Mouse (Mus musculus): Measurements from ENCODE around the gene Dusp11. TPM values are rescaled to one million over a fixed set of nuclear protein-coding genes. Genes with fewer than 3 reads are reported as not detected.
A peak's percentile ranks its signal among the peaks of the same experiment; 100 is the strongest.
"Not testable (repeated sequence)": the region's sequence is repeated elsewhere in the genome, so short reads cannot be mapped to it uniquely, and the experiment has no call there.

The Dusp11 gene
- polyA plus RNA-seq, 1 experiment from 2014 or later: 40.3 TPM

GRCm38 (mm10) chr6:85948549-85948948 is 12.9 kb downstream of the Dusp11 start:
- Histone ChIP-seq H3K4me1 (ENCODE audit: control insufficient read depth, insufficient read depth, low read length) (no peaks in the 10 kb centered on the region), H3K36me3 (ENCODE audit: control insufficient read depth, insufficient read depth, low read length) (peaks cover 39% of the 10 kb centered on the region), H3K4me3 (ENCODE audit: low read depth, low read length) (no peak overlapping the region), H3K9ac (ENCODE audit: low read length) (no peak overlapping the region), H3K27me3 (ENCODE audit: control insufficient read depth, insufficient read depth, low read length) (no peaks in the 10 kb centered on the region), H3K9me3 (ENCODE audit: control insufficient read depth, low read length) (no peaks in the 10 kb centered on the region), H3K27ac (ENCODE audit: low read depth, low read length) (no peak overlapping the region), H3K4me2 (no peak overlapping the region)
- DNase-seq (ENCODE audit: low spot score, missing footprints) (no peak), ATAC-seq (ENCODE audit: low FRiP score) (no peak)
- 81% methylated on average over 6 of the region's 6 CpGs for WGBS

DNA sequence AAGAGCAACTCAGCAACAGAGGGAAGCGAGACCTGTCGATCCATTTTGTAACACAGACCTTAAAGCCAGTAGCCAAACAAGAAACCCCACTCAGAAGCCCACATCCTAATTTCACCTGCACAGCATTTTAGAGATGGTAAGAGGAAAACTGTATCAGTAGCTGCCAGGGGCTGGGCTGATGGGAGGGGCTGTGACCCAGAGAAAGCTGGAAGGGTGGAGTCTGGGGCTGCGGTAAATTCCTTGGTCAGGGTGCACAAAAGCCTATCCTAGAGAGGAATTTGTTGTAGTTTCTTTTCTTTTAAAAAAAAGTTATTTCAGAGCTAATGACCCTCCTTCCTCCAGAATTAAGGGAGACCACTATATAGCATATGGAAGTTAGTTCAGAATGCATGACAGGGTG is 19.0 kb downstream of the Dusp11 start:
- Histone ChIP-seq H3K9me3 (ENCODE audit: control insufficient read depth, low read length) (no peaks in the 10 kb centered on the region), H3K4me2 (no peak overlapping the region)
- 95% methylated on average over 3 of the region's 3 CpGs for WGBS

GRCm38 (mm10) chr6:85938701-85939100 is 22.8 kb downstream of the Dusp11 start:
- 82% methylated on average over 10 of the region's 10 CpGs for WGBS
- H3K4me1 ChIP-seq (ENCODE audit: control insufficient read depth, insufficient read depth, low read length): no peaks in the 10 kb centered on the region
- no peaks in the 10 kb centered on the region for H3K27me3 ChIP-seq (ENCODE audit: control insufficient read depth, insufficient read depth, low read length)
- H3K27ac ChIP-seq (ENCODE audit: low read depth, low read length): no peak overlapping the region
- DNase-seq (ENCODE audit: low spot score, missing footprints) (no peak), ATAC-seq (ENCODE audit: low FRiP score) (no peak)
- no peak overlapping the region for H3K4me2 ChIP-seq
- H3K9ac ChIP-seq (ENCODE audit: low read length): no peak overlapping the region
- no peak overlapping the region for H3K4me3 ChIP-seq (ENCODE audit: low read depth, low read length)
- H3K36me3 ChIP-seq (ENCODE audit: control insufficient read depth, insufficient read depth, low read length): no peaks in the 10 kb centered on the region; the same call in 1 of the 2 replicates
- H3K9me3 ChIP-seq (ENCODE audit: control insufficient read depth, low read length): no peaks in the 10 kb centered on the region

More for the DNA sequence above, 19.0 kb downstream of the Dusp11 start:
- no peak overlapping the region for H3K27ac ChIP-seq (ENCODE audit: low read depth, low read length)
- peaks cover 17% of the 10 kb centered on the region for H3K36me3 ChIP-seq (ENCODE audit: control insufficient read depth, insufficient read depth, low read length)
- no peaks in the 10 kb centered on the region for H3K4me1 ChIP-seq (ENCODE audit: control insufficient read depth, insufficient read depth, low read length)
- no peak for ATAC-seq (ENCODE audit: low FRiP score)
- H3K4me3 ChIP-seq (ENCODE audit: low read depth, low read length): no peak overlapping the region
- no peak overlapping the region for H3K9ac ChIP-seq (ENCODE audit: low read length)
- DNase-seq (ENCODE audit: low spot score, missing footprints): no peak
- no peaks in the 10 kb centered on the region for H3K27me3 ChIP-seq (ENCODE audit: control insufficient read depth, insufficient read depth, low read length)

DNA sequence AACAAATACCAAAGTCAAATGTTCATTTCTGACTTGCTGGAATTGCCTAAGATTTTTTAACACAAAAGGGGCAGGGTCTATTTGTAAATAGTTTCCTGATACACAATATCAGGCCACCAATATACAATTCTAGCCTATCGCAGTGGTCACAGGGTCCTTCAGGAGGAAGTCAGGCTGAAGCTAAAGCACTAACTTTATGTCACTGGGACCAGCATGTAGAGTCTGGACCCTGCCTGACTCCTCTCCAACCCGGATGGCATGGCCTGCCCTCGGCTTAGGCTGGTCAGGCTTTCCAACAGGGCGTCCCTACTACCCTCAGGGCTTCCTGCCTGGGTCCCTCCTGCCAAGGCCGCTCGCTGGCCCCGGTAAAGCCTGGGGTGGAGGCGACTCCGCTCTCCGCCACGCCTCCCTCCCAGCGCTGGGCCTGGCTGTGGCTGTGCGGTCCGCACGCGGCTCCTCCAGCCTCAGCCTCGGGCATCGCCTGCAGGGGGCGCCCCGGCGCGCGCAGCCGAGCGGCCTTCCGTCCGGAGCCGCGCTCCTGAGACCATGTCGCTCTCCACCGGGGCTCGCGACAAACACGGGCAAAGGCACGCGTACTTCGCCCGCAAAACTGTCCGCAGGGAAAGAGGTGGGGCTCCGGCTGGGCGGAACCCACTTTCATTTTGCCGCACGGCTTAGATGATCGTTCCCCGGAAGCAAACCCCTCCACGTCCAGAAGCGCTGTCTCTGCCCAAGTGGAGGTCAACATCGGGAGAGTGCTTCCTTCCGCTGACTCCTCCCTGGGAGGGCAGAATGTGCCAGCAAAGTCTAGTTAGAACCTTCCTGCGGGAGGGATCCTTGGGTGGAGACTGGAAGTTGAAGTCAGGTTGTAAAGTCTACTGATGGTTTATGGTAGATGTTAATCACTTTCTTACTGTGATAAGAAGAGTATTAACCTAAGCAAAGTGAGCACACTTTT is 24.7 kb downstream of the Dusp11 start:
- H3K4me1 ChIP-seq (ENCODE audit: control insufficient read depth, insufficient read depth, low read length); H3K27ac ChIP-seq (ENCODE audit: low read depth, low read length); H3K36me3 ChIP-seq (ENCODE audit: control insufficient read depth, insufficient read depth, low read length); H3K27me3 ChIP-seq (ENCODE audit: control insufficient read depth, insufficient read depth, low read length); H3K9me3 ChIP-seq (ENCODE audit: control insufficient read depth, low read length): not testable (repeated sequence)
- 2% methylated on average over 49 of the region's 50 CpGs for WGBS
- Histone ChIP-seq H3K9ac (ENCODE audit: low read length) (peak overlapping the region; percentile 57; the same call in 1 of the 2 replicates), H3K4me3 (ENCODE audit: low read depth, low read length) (peak overlapping the region; percentile 28), H3K4me2 (peak overlapping the region; percentile 42)
- DNase-seq (ENCODE audit: low spot score, missing footprints): peak; percentile 97
- ATAC-seq (ENCODE audit: low FRiP score): peak; percentile 97

DNA sequence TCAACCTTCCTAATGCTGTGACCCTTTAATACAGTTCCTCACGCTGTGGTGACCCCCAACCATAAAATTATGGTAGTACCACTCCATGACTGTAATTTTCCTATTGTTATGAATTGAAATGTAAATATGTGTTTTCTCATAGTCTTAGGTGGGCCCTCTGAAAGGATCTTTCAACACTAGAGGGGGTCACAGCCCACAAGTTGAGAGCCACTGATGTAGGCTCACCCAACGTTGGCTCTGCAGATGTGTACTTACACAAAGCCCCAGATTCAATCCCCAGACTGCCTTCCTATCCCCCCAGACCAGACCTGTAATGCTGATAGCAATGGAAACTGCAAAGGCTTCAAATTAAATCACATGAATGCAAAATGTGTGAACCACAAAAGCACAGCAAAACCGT is 25.8 kb downstream of the Dusp11 start:
- 62% methylated on average over 3 of the region's 3 CpGs for WGBS
- DNase-seq (ENCODE audit: low spot score, missing footprints): no peak
- H3K27ac ChIP-seq (ENCODE audit: low read depth, low read length): no peak overlapping the region

DNA sequence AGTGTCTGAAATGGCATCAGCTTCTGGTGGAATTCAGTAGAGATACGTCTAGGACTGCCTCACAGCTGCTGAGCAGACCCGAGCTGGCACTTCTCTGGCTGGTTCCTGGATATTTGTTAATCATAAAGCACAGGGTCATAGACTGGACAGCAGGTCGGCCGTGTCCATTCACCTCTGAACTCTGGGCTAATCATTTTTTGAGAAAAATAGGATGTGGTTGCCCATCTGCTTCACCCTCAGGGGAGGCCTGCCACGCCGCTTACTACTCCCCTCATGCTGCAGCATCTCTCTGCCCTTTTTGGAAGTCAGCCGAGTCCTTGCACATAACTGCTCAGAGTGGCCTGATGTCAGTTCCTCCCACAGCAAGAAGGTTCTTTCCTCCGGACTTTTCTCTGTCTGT is 27.4 kb downstream of the Dusp11 start:
- no peak overlapping the region for H3K4me3 ChIP-seq (ENCODE audit: low read depth, low read length)
- 85% methylated on average over 8 of the region's 8 CpGs for WGBS
- H3K9me3 ChIP-seq (ENCODE audit: control insufficient read depth, low read length): no peaks in the 10 kb centered on the region
- no peak overlapping the region for H3K4me2 ChIP-seq
- DNase-seq (ENCODE audit: low spot score, missing footprints) (no peak), ATAC-seq (ENCODE audit: low FRiP score) (no peak)
- H3K27me3 ChIP-seq (ENCODE audit: control insufficient read depth, insufficient read depth, low read length): no peaks in the 10 kb centered on the region
- H3K4me1 ChIP-seq (ENCODE audit: control insufficient read depth, insufficient read depth, low read length): no peaks in the 10 kb centered on the region
- no peak overlapping the region for H3K27ac ChIP-seq (ENCODE audit: low read depth, low read length)
- no peak overlapping the region for H3K9ac ChIP-seq (ENCODE audit: low read length)
- H3K36me3 ChIP-seq (ENCODE audit: control insufficient read depth, insufficient read depth, low read length): no peaks in the 10 kb centered on the region

More for the DNA sequence above, 25.8 kb downstream of the Dusp11 start:
- Histone ChIP-seq H3K9me3 (ENCODE audit: control insufficient read depth, low read length) (no peaks in the 10 kb centered on the region), H3K27me3 (ENCODE audit: control insufficient read depth, insufficient read depth, low read length) (no peaks in the 10 kb centered on the region), H3K36me3 (ENCODE audit: control insufficient read depth, insufficient read depth, low read length) (no peaks in the 10 kb centered on the region), H3K4me2 (no peak overlapping the region), H3K9ac (ENCODE audit: low read length) (no peak overlapping the region), H3K4me1 (ENCODE audit: control insufficient read depth, insufficient read depth, low read length) (no peaks in the 10 kb centered on the region), H3K4me3 (ENCODE audit: low read depth, low read length) (no peak overlapping the region)
- ATAC-seq (ENCODE audit: low FRiP score): no peak

- DNase-seq (ENCODE audit: low spot score, missing footprints) (no peak), ATAC-seq (ENCODE audit: low FRiP score) (no peak)
Observed at GRCm38 (mm10) chr6:85929312-85929711, 32.2 kb downstream of the Dusp11 start.

DNA sequence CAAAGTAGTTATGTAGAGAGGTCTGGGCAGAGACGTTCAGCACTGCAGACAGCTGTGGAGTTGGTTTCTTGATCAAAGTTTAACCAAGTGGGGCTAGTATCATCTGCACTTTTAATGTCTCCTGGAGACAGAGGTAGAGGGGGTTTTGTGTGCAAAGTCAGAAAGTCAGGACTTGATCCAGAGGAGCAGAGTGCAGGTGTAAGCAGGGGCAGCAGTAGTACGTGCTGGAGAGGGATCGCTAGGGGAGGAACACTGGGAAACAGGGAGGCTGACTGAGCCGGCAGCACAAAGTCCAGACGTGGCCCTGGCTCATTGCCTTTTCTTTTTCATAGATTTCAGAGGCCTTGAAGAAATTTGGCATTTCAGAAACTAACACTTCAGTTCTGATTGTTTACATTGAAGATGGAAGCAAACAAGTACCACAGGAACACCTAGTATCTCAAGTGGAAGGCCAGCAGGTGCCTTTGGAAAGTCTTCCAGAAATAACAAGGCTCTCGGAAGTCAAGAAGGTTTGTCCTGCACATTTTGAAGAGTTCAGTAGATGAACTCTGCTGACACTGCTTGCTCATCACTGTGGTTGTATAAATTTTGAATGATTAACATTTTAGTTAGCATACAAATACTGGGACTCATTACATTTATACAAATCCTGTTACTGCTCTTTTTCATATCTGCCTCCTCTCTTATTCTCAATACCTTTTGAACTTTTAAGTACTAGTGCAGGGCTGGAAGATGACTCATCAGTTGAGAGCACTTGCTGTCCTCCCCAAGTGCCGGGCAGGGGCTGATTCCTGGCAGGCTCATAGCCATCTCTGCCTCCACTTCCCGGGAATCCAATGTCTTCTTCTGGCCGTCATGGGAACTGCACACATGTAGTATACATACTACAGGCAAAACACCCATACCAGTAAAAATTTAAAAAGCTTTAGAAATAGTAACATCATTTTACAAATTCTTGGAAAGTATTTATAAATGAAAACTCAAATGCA is 33.7 kb downstream of the Dusp11 start:
- H3K36me3 ChIP-seq (ENCODE audit: control insufficient read depth, insufficient read depth, low read length): 0 out of 2 replicates have a peak, but pooled peaks cover 2% of the 10 kb centered on the region
- DNase-seq (ENCODE audit: low spot score, missing footprints) (peak; percentile 53), ATAC-seq (ENCODE audit: low FRiP score) (no peak)
- H3K4me2 ChIP-seq: no peak overlapping the region
- no peak overlapping the region for H3K9ac ChIP-seq (ENCODE audit: low read length)
- H3K9me3 ChIP-seq (ENCODE audit: control insufficient read depth, low read length): no peaks in the 10 kb centered on the region
- 94% methylated on average over 9 of the region's 9 CpGs for WGBS
- no peaks in the 10 kb centered on the region for H3K4me1 ChIP-seq (ENCODE audit: control insufficient read depth, insufficient read depth, low read length)
- H3K27me3 ChIP-seq (ENCODE audit: control insufficient read depth, insufficient read depth, low read length): no peaks in the 10 kb centered on the region
- H3K27ac ChIP-seq (ENCODE audit: low read depth, low read length): no peak overlapping the region
- H3K4me3 ChIP-seq (ENCODE audit: low read depth, low read length): no peak overlapping the region

More at GRCm38 (mm10) chr6:85929312-85929711, 32.2 kb downstream of the Dusp11 start:
- Histone ChIP-seq H3K4me3 (ENCODE audit: low read depth, low read length) (no peak overlapping the region), H3K36me3 (ENCODE audit: control insufficient read depth, insufficient read depth, low read length) (0 out of 2 replicates have a peak, but pooled peaks cover 2% of the 10 kb centered on the region), H3K4me1 (ENCODE audit: control insufficient read depth, insufficient read depth, low read length) (no peaks in the 10 kb centered on the region), H3K9ac (ENCODE audit: low read length) (no peak overlapping the region), H3K27me3 (ENCODE audit: control insufficient read depth, insufficient read depth, low read length) (no peaks in the 10 kb centered on the region), H3K9me3 (ENCODE audit: control insufficient read depth, low read length) (no peaks in the 10 kb centered on the region), H3K4me2 (no peak overlapping the region), H3K27ac (ENCODE audit: low read depth, low read length) (no peak overlapping the region)
- WGBS: 81% methylated on average over 1 of the region's 1 CpGs
